Mouse (Mus musculus): ENCODE results near the gene Esr1. TPM values are rescaled to one million over a fixed set of nuclear protein-coding genes. Genes with fewer than 3 reads are reported as not detected.

Gene Esr1
- total RNA-seq, 1 experiment from 2014 or later = 1.2 TPM

- ATAC-seq (replicated peaks; ENCODE audit: insufficient number of reproducible peaks, low FRiP score, low TSS enrichment, poor library complexity, severe bottlenecking) = no peak
Measured at GRCm38 (mm10) chr10:5027208-5027607, 415.8 kb downstream of the Esr1 start.

- no peak for ATAC-seq (replicated peaks; ENCODE audit: insufficient number of reproducible peaks, low FRiP score, low TSS enrichment, poor library complexity, severe bottlenecking)
Measured at GRCm38 (mm10) chr10:5028301-5028700, 416.9 kb downstream of the Esr1 start.

DNA sequence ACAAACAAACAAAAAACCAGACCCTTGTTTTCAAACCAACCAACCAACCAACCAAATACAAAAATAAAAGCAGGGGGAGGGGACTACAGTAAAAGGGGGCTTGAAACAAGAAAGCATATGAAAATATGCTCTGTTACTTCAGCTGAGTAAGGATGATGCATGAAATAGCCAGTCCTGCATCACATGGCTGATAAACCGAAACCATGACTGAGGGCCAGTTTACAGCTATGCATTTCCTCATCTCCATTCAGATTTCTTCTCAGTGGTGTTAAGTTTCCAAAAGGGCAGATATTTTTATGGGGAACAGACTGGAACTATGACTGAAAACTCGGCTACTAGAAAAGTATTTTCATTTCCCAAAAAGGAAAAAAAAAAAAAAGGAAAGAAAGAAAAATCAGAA, 417.8 kb downstream of the Esr1 start:
- no peak for ATAC-seq (replicated peaks; ENCODE audit: insufficient number of reproducible peaks, low FRiP score, low TSS enrichment, poor library complexity, severe bottlenecking)

- ATAC-seq (replicated peaks; ENCODE audit: insufficient number of reproducible peaks, low FRiP score, low TSS enrichment, poor library complexity, severe bottlenecking) = no peak
Measured at GRCm38 (mm10) chr10:5029883-5030282, 418.5 kb downstream of the Esr1 start.

- no peak for ATAC-seq (replicated peaks; ENCODE audit: insufficient number of reproducible peaks, low FRiP score, low TSS enrichment, poor library complexity, severe bottlenecking)
Measured at GRCm38 (mm10) chr10:5032192-5033048, 421.0 kb downstream of the Esr1 start.

- ATAC-seq (replicated peaks; ENCODE audit: insufficient number of reproducible peaks, low FRiP score, low TSS enrichment, poor library complexity, severe bottlenecking) = no peak
Measured at GRCm38 (mm10) chr10:5041254-5041653, 429.9 kb downstream of the Esr1 start.

- 0 out of 2 replicates have a peak, but pooled peaks have one; percentile 16 for ATAC-seq (replicated peaks; ENCODE audit: insufficient number of reproducible peaks, low FRiP score, low TSS enrichment, poor library complexity, severe bottlenecking)
Measured at GRCm38 (mm10) chr10:5044481-5044880, 433.1 kb downstream of the Esr1 start.

- no peak for ATAC-seq (replicated peaks; ENCODE audit: insufficient number of reproducible peaks, low FRiP score, low TSS enrichment, poor library complexity, severe bottlenecking)
Measured at GRCm38 (mm10) chr10:5045213-5045612, 433.8 kb downstream of the Esr1 start.

- ATAC-seq (replicated peaks; ENCODE audit: insufficient number of reproducible peaks, low FRiP score, low TSS enrichment, poor library complexity, severe bottlenecking) = no peak
Measured at GRCm38 (mm10) chr10:5045671-5046070, 434.3 kb downstream of the Esr1 start.

Other genes with a start within 250 kb of the Esr1 start
- gene Zbtb2, start 223.5 kb upstream of the Esr1 start, total RNA-seq (2017) = 25.2 to 30.1 TPM (median 28.5 TPM) in 3 replicates
- 36.2 to 50.5 TPM (median 46.3 TPM) in 3 replicates for gene Rmnd1, start 179.2 kb upstream of the Esr1 start, total RNA-seq (2017)
- 14.9 to 33.3 TPM (median 21.4 TPM) in 3 replicates for gene Armt1, start 179.1 kb upstream of the Esr1 start, total RNA-seq (2017)
- 0.19 TPM in 1 of 3 replicates, not detected in the others for gene Ccdc170, start 129.1 kb upstream of the Esr1 start, total RNA-seq (2017)